Mouse (Mus musculus) olfactory bulb, adult 2 months (tissue): ENCODE measurements at regions not wholly inside any gene's neighbourhood (a gene's known extent, or its start where the extent isn't known, plus 50 kb on each side); places are given as distances from the start of the nearest gene placed in this dataset.

ENCODE experiments used
- CTCF ChIP-seq: fragments of 200-500 bp; IDR thresholded peaks from 2 replicates; pipeline ENCODE4 v1.5.1; 2012; ENCODE audit warnings: low read depth, mild to moderate bottlenecking, low read length, moderate library complexity; ENCODE audit not compliant: insufficient read depth
- POLR2A ChIP-seq: fragments of 200-500 bp; IDR thresholded peaks from 2 replicates; pipeline ENCODE4 v1.6.1; 2012; ENCODE audit warnings: mild to moderate bottlenecking, low read depth, low read length, moderate library complexity; ENCODE audit not compliant: insufficient read depth

DNA sequence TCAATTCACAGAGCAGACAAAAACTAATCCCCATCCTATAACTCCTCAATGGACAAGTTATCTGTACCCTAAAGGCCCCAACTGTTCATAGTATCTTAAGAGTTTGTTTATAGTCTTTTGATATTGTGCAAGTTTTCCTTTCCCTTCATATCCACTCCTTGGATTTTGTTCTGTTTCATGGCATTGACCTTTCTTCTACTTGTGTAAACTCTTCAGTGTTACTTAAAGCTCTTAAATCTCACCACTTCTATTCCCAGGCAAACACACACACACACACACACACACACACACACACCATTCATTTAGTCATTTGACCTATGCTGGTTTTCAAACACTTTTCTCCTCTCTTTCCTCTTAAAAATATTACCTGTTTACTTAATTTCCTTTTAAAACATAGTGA is 192.7 kb downstream of the Brinp2 start:
- TF ChIP-seq POLR2A (no peak), CTCF (no peak)
